Mouse (Mus musculus) frontal cortex, adult (tissue): ENCODE data around the gene 2610301B20Rik.
"Not testable (repeated sequence)": the region's sequence is repeated elsewhere in the genome, so short reads cannot be mapped to it uniquely, and the experiment has no call there.

Source experiments
- ATAC-seq: cut with Nextera tagmentation; 2 replicates; pipeline ENCODE4 v1.9.2; 2017; ENCODE audit warnings: mild to moderate bottlenecking, moderate library complexity, mixed read lengths; ENCODE audit not compliant: low TSS enrichment

The 2610301B20Rik gene

GRCm38 (mm10) chr4:10911417-10911816, 37.1 kb downstream of the 2610301B20Rik start:
- not testable (repeated sequence) for ATAC-seq

- no peak for ATAC-seq
Measured at GRCm38 (mm10) chr4:10911909-10912478, 37.7 kb downstream of the 2610301B20Rik start.

DNA sequence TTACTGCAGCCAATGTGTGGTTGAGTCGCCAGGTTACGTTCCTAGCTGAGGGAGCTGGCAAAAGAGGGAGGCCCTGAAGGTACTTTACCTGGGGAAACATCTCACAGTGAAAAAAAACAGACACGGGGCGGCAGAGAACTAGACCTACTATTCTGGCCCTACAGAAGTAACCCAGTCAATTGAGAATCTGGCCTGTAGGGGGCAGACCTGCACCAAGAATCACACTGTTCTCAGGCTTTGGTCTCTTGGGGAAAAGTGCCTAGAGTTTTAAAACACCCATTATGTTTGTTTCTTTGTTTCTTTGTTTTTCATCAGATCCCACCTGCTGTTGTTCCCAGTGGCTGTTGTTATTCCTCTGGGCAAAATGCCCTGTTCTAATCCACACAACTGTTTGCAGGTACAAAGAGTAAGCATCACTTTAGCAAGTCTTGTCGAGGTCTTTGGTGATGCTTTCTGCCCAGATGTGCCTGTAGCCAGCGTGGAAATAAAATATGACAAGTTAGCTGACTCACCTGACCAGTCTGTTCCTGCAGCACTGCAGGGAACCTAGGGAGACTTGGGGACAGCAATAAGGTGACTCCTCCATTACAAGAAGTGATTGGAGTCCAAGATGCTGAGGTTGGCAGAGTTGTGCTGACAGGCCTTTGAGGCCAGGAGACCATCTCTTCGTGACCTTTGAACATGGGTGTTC, 38.5 kb downstream of the 2610301B20Rik start:
- ATAC-seq, result peak; percentile 90

- no peak for ATAC-seq
Measured at GRCm38 (mm10) chr4:10913409-10913808, 39.1 kb downstream of the 2610301B20Rik start.

GRCm38 (mm10) chr4:10914766-10915165, 40.5 kb downstream of the 2610301B20Rik start:
- no peak for ATAC-seq

GRCm38 (mm10) chr4:10915271-10915670, 41.0 kb downstream of the 2610301B20Rik start:
- ATAC-seq, result peak; percentile 79

DNA sequence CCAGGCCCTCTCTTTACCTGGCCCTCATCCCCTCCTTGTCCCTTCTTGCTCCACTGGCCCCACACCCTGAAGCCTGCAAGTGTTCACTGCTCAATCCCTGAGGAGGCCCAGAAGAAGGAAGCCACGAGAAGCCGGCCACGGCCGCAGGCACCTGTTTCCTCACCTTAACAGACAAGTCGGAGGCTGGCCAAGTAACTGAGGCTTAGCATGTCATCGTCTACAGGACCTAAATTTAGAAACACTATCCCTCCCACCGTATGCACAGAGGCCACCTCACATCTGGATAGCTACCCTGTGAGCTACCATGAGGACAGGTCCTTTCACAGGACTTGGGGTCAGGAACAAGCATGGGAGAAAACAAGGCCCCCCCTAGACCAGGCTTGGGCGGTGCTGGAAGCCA, 44.1 kb downstream of the 2610301B20Rik start:
- no peak for ATAC-seq

DNA sequence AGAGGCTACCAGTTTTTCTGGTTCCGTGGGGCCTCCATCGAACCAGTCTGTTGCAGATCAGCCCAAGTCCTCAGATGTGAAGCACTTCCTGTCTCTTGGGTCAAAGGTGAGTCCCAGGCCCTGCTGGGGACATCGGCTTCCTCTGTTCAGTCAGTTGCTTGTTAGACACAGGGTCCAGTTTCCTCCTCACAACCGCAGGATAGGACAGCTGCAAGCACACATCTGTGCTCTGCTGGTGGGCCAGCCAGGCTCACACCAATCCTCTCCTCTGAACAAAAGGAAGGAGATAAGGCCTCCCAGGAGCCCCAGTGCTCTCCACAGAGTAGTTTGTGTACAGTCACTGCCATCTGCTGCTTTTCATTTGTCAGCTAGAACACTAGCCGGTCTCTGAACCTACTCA, 44.8 kb downstream of the 2610301B20Rik start:
- ATAC-seq, result no peak

DNA sequence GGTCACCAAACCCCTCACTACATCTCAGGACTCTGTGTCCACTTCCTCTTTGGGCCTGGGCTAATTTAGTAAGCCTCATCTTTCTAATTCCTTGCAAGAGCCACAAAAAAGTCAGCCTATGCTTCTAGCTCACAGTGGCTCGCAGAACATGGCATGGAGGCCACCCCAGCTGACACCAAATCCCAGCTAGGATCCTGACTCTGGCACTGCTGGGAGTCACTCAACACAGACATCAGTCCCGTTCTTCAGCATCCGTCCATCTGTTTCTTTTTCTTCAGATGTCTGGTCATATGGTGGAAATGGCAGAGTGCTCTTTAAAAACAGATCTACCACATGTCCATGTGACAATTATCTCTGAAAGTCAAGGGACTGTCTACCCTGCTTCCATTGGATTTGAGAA, 45.2 kb downstream of the 2610301B20Rik start:
- peak; percentile 17; the same call in 1 of the 2 replicates for ATAC-seq

DNA sequence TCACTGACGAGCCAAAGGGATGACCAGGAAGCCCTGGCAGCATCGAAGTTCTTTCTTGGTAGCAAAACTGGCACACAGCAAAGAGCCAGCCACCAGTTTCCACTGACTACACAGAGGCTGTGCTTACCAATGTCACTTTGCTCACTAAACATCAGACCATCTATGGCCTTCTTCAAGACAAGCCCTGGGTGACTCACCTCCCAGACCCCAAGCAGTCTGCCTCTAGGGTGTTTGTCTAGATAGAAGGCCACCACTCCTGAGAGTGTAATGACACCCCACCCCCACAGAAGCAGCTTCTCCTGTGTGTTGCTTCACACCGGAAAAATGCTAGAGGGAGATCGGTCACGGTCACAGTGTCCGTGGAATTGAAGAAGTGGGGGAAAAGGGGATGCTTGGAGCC, 45.7 kb downstream of the 2610301B20Rik start:
- 0 out of 2 replicates have a peak, but pooled peaks have one; percentile 7 for ATAC-seq

DNA sequence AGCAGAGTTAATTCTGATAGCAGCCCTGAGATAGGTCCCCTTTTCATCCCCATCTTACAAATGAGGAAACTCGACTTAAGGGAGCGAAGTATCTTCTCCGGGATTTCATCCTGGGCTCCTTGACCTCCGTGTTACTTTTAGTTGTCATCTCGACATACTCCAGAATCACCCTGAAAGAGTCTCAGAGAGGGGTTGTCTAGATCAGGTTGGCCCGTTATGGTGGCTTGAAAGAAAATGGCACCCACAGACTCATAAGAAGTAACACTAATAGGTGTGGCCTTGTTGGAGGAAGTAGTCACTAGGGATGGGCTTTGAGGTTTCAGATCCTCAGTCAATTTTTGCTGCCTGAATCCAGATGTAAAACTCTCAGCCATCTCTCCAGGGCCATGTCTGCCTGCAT, 46.3 kb downstream of the 2610301B20Rik start:
- ATAC-seq, result no peak

DNA sequence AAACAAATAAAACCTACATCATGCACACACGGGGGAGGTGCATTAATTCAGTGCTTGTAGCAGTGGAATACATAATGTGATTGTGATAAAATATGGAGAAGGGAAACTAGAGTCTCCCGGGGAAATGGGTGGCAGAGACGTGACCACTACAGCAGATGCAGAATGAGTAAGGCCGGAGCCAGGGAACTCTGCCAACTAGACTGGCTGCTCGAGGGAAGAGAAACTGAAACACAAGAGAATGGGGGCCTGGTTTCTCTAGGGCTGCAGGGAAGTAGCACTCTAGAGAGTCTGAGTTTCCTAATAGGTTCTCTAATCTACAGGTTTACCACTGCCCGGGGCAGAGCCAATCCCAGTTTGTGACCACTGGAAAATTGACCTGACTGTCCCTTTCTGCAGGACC, 48.9 kb downstream of the 2610301B20Rik start:
- ATAC-seq, result peak; percentile 90

DNA sequence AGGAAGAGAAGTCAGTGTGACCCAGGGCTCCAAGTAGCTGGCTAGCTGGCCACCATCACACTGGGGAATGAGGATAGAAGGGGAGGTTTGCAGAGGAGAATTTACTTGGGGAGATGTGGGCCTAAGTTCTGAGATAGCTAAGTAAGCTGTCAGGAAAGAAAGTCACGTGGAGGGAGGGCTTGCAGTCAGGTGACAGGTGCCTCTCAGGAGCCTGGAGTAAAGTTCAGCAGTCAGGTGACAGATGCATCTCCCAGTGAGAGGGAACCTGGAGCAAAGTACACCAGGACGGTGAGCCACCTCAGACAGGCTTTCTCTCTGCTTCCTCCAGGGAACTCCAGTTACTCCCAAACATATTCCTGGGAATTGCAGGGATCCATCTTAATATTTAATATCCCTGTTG, 49.8 kb downstream of the 2610301B20Rik start:
- ATAC-seq, result no peak

DNA sequence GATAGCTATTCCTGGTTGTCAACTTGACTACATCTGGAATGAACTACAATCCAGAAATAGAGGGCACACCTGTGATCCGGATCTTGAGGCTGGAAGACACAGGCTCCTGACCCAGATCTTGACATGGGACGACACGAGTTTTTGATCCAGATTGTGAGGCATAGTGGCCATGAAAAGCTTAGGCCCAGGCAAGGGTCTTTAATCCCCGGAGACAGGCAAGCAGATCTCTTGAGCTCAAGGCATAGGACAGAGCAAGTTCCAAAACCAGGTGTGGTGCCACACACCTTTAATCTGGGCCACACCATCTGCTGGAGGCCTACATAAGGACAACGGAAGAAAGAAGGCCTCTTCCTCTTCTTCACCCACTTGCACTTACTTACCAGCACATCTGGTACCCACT, 50.2 kb downstream of the 2610301B20Rik start:
- ATAC-seq, result no peak

DNA sequence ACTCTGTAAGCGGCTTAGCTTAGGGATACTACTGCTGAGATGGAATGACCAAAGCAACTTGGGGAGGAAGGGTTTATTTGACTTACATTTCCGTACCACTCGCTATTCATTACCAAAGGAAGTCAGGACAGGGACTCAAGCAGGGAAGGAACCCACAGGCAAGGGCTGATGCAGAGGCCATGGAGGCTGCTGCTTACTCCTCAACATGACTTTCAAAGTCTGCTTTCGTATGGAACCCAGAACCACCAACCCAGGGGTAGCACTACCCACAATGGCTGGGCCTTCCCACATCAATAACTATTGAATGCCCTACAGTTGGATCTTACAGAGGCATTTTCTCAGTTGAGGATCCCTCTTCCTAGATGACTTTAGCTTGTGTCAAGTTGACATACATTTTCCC, 52.1 kb downstream of the 2610301B20Rik start:
- no peak for ATAC-seq

DNA sequence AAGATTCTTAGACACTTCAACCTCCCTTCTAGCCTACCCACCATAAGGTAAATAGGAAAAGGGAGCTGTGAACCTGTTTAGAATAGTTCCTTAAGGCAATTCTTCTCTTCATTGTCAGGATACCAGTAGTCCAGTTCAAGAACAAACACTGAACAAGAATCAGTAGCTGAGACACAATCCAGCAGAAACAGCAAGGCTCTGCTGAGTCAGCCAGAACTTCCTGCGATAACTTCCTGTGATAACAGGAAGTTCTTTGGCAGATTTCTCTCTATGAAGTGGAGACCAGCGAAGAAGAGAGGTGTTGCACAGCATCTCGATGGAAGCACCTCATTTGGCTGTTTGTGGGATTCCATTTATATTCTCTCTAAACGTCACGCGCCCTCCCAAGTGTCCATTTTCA, 53.9 kb downstream of the 2610301B20Rik start:
- no peak for ATAC-seq

DNA sequence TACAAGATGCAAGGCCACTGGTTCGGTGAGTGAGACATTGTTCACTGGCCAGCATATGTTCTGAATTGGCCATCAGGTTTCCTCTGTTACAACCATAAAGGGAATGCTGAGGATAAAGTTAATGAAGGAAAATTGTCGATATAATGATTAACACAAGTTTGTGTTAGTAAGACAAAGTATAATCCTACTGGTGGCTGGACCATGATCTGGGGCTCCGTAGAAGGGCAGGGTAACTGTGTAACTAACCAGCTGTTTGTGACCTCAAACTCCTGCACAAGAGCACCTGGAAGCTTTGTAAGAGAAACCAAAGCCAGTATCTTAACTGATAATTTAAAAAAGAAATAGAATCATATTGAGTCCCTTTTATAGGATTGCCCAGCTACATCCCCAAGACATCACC, 55.4 kb downstream of the 2610301B20Rik start:
- no peak for ATAC-seq

- ATAC-seq, result no peak
Measured at GRCm38 (mm10) chr4:10931040-10931439, 56.7 kb downstream of the 2610301B20Rik start.

GRCm38 (mm10) chr4:10932091-10932745, 57.9 kb downstream of the 2610301B20Rik start:
- no peak for ATAC-seq

- ATAC-seq, result no peak
Measured at GRCm38 (mm10) chr4:10932782-10933181, 58.5 kb downstream of the 2610301B20Rik start.

DNA sequence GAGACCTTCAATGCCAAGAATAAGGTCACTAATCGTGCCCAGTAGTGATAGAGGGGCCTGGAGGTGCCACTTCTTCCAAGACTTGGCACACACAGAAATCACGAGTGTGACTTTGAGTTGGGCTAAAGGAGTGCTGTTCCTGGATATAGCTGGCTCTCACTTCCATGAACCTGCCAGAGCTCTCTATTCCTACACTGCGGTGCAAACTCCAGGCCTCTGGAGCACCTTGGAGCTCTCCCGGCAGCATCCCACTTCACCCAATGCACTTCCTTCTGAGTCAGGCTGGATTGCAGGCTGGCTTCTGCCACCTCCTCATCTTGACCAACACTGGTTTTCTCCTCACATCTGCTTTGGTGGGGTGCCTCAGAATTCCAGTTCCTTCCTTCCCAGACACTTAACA, 62.5 kb downstream of the 2610301B20Rik start:
- no peak for ATAC-seq
